Mouse (Mus musculus) c-Kit-positive CD71-negative TER-119-negative erythroid progenitor cells, embryonic 14.5 days (primary cell): ENCODE measurements at regions not wholly inside any gene's neighbourhood (a gene's known extent, or its start where the extent isn't known, plus 50 kb on each side); places are given as distances from the start of the nearest gene placed in this dataset.

Experiments used
- DNase-seq: peaks from one replicate; pipeline ENCODE4 v3.0.0-alpha.2; 2013; ENCODE audit warnings: low read depth

- DNase-seq, result no peak
Observed at GRCm38 (mm10) chr9:122437464-122437863, 86.1 kb downstream of the Abhd5 start.

- no peak for DNase-seq
Observed at GRCm38 (mm10) chr9:122446387-122447105, 95.1 kb downstream of the Abhd5 start.

DNA sequence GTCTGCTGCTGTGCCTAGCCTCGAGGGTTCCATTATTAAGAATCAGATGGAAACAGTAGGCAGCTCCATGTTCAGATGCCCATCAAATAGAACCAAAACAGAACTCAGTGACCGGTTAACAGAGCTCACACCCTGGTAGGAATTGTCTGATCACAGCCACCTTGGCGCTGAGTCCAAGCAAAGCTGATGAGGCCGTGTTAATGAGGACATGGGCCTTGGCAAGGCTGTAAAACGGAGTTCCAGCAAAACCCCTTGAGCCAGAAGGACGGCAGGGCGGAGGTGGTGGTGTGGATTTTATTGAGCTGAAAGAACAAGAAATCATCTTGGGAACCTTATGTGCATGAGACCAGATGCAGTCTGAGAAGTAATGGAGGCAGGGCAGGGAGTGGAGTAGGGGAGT lies 96.2 kb downstream of the Abhd5 start:
- DNase-seq, result no peak

DNA sequence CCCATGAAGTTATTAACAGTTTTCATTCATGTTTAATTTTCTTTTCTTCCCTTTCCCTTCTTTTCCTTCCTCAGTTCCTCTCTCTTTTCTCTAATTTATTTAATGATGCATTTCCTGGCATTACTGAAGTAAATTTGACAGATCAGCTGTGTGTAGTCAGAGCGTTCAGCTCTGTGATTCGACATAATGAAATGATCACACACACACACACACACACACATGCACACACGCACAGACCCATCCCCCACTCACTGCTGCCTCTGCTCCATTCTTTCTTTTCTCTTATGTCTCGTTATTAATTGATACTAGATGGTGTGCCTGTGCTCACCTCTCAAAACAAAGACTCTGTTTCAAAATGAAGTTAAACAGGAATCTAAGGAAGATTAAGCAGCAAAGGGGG lies 96.9 kb downstream of the Abhd5 start:
- DNase-seq, result no peak

DNA sequence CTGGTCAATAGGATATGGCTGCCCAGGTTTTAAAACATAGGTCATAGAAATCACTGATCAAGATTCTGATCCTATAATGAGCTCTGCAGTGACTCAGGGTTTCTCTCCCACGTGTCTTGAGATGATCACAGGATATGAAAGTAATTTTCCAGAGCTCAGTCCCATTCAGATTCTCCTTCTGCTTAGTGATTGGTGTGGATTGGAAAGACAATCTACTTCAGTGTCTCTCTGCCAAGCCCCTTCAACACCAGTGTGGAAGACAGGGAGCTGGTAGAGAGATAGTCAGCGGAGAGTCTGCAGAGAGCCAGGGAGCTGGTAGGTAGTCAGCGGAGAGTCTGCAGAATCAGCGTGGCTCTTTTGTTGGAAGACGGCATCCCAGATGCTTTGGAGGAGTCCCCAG lies 99.1 kb downstream of the Abhd5 start:
- DNase-seq, result no peak

DNA sequence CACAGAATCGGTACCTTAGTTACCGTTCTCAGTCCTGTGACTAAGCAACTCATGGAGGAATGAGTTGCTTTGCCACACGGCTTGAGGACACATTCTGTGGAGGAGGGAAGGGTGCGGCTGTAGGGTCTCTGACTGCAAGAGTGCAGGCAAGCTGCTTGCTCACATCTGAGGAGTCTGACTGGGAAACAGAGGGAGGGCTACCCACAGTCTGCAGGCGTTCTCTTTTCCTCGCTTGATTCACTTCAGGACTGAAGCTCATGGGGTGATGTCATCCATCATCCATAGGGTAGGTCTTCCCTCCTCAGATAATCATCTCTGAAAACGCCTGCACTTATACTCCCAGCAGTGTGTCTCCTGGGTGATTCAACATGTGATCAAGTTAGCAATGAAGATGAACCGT lies 103.9 kb downstream of the Abhd5 start:
- DNase-seq, result no peak

GRCm38 (mm10) chr9:122455779-122456178 lies 104.4 kb downstream of the Abhd5 start:
- DNase-seq, result no peak

- no peak for DNase-seq
Observed at GRCm38 (mm10) chr9:122459491-122459890, 108.1 kb downstream of the Abhd5 start.

- DNase-seq, result peak; percentile 12
Observed at GRCm38 (mm10) chr9:122471539-122471938, 120.1 kb downstream of the Abhd5 start.

GRCm38 (mm10) chr9:122476356-122476755 lies 124.9 kb downstream of the Abhd5 start:
- DNase-seq, result peak; percentile 35

GRCm38 (mm10) chr9:122487001-122487400 lies 135.6 kb downstream of the Abhd5 start:
- DNase-seq, result no peak

DNA sequence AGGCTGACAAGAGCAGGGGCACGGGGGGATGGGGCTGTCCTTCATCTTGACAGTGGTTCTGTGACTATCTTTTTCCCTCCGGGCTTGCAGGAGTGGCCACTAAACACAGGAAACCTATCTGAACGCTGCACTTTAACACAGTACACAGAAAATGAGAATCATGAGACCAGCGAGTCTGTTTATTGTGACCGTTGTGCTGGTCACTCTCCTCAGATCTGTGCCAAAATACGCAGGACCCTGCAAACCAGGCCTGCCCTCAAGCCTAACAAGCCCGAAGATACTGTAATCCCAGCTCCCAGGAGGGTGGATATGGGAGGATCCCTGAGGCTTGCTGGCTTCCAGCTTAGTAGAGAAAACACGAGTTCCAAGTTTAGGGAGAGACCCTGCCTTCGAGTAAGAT lies 143.3 kb downstream of the Abhd5 start:
- DNase-seq, result no peak

GRCm38 (mm10) chr9:122496482-122496985 lies 145.1 kb downstream of the Abhd5 start:
- DNase-seq, result no peak

DNA sequence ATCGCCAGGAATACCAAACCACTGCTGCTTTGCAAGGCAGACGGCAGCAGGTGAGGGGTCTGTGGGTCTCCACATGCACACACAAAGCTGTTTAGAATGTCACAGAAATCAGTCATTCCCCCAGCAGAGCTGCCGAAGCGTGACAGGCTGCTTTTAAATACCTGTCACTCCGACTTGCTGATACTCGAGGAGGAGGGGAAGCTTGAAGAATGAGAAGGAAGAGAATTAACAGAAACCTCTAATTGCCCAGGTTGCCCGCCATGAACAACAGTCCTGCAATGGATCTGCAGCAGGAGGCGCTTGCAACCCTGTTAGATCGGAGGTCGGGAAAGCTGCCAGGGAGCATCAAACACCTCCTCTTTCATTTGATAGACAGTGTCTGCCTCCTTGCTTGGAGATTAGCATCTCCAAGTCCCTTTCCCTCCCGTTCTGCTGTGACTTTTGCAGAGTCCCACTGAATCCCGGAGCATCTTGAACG lies 150.5 kb downstream of the Abhd5 start:
- no peak for DNase-seq

DNA sequence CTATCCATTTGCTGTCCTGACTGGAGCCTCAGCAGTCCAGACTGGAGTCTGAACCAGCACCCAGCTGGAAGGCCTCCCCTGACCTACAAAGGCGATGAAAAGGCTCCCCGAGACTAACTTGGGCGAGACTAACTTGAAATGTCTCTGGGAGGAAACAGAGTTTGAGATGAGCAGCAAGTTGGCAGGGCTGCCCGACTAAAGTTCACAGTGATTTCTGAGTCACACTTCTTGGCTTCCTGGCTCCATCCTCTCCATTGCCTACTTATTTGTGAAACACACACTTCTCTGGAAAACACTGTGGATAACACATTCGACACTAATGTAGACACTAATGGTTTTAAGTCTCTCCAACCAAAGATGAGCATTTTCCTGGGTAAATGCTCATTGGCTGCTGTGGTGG lies 170.2 kb downstream of the Abhd5 start:
- no peak for DNase-seq

GRCm38 (mm10) chr9:122525621-122526055 lies 174.2 kb downstream of the Abhd5 start:
- DNase-seq, result no peak

GRCm38 (mm10) chr9:122528267-122528666 lies 176.9 kb downstream of the Abhd5 start:
- no peak for DNase-seq

- DNase-seq, result no peak
Observed at GRCm38 (mm10) chr9:122529721-122530120, 178.3 kb downstream of the Abhd5 start.

- DNase-seq, result no peak
Observed at GRCm38 (mm10) chr9:122531806-122532205, 180.4 kb downstream of the Abhd5 start.

DNA sequence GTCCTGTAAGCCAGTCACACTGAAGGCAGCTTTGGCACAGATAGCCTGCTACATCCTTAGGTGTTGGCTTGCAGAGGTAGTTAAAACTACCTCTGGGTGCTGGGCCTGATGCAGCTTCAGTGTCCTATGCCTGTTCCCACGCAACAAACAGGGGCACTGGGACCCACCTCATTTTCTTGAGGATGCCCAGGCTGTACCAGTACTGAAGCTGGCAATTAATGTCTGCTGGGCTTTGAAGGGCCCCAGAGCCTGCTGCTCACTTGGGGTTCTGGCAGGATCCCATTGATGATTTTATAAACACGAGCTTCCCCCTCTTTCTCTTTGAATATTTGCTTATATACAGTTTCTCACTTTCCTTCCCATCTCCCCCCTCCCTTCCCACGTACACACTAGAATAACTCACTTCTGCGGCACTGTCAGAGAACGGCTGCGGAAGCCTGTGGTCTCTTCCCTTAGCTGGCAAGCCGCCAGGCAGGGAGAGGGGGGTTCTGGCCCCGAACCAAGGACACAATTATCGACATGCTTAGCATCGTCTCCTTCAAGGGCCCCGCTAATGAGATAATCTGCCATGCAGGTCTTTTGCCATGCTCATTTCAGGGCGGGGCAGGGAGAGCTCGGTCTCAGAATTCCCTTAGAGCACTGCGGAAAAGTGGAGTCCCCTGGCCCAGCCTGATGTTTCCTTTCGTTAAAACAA lies 182.9 kb downstream of the Abhd5 start:
- no peak for DNase-seq

DNA sequence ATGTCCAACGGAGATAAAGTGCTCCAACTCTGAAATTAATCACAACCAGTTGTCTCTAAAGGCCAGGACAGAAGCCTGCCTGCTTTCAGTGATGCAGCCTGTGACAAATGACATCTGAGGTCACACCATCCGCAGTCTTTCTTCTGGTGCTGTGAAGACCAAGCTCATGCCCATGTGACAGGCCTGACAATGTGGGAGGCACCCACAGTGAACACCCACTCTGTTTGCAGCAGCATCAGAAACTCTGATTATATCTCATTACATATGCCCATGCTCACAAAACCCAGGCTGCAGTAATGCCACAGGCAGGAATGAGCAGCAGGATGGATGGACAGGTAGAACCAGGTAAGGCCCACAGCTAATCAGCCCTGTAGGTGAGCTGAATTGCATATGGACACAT lies 183.6 kb downstream of the Abhd5 start:
- DNase-seq, result no peak

DNA sequence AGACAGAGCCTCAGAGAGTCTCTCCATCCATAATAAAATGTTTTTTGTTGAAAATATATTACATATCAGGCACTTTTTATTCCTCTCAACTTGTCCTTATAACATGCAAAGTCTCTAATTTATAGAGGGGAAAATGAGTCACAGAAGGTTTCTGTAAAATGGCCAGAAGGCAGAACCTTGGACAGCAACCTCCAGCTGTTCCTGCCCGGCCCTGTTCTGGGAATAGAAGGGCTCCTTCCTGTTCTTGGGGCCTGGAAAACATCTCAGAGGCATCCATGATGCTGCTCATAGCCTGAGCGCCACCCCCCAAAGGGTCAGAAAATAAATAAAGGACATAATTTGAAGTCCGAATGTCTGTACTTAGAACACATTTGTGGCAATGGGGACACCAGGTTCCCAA lies 188.7 kb downstream of the Abhd5 start:
- no peak for DNase-seq

GRCm38 (mm10) chr9:122556051-122556450 lies 191.1 kb upstream of the Topaz1 start:
- DNase-seq, result no peak
